Mouse (Mus musculus) erythroblast, adult 5-6 weeks (primary cell): ENCODE data around the gene Hoxd9. TPM values are rescaled to one million over a fixed set of nuclear protein-coding genes. Genes with fewer than 3 reads are reported as not detected.

Source experiments
- ATAC-seq: replicated peaks from 2 replicates; pipeline ENCODE4 v1.8.0; 2016; ENCODE audit warnings: moderate number of reproducible peaks, mild to moderate bottlenecking, moderate TSS enrichment, inconsistent platforms; ENCODE audit not compliant: poor library complexity, low FRiP score, severe bottlenecking
- total RNA-seq, 2 experiments: library from RNA; stranded (forward) in 1 of 2; stranded (reverse) in 1 of 2; fragments of 150-400 nt in 1 of 2; fragments of 200-764, 138-1000 nt in 1 of 2; gene quantifications; 2 replicates each; pipeline versions ENCODE4 v1.2.3 to v1.2.4; 2015 to 2017; ENCODE audit warnings: low replicate concordance in 2 of 2

The Hoxd9 gene
- total RNA-seq, 2 experiments from 2014 or later, result not detected

DNA sequence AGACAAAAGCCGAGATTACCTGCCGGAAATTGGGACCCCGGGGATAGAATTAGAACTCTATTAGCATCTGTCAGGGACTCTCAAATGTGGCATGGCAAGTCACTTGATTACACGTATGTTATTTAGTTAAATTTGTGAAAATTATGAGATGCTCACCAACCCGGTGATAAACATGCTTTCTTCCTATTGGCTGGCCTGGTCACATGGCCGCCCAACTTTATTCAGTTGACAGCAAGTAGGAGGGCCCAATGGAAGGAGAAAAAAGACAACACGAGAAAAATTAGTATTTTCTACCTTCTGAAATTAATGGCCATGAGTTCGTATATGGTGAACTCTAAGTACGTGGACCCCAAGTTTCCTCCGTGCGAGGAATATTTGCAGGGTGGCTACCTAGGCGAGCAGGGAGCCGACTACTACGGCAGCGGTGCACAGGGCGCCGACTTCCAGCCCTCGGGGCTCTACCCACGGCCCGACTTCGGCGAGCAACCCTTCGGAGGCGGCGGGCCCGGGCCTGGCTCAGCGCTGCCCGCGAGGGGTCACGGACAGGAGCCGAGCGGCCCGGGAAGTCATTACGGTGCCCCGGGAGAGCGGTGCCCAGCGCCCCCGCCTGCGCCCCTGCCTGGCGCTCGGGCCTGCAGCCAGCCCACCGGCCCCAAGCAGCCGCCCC lies 29.6 kb downstream of the Hoxd9 start:
- ATAC-seq, result no peak

DNA sequence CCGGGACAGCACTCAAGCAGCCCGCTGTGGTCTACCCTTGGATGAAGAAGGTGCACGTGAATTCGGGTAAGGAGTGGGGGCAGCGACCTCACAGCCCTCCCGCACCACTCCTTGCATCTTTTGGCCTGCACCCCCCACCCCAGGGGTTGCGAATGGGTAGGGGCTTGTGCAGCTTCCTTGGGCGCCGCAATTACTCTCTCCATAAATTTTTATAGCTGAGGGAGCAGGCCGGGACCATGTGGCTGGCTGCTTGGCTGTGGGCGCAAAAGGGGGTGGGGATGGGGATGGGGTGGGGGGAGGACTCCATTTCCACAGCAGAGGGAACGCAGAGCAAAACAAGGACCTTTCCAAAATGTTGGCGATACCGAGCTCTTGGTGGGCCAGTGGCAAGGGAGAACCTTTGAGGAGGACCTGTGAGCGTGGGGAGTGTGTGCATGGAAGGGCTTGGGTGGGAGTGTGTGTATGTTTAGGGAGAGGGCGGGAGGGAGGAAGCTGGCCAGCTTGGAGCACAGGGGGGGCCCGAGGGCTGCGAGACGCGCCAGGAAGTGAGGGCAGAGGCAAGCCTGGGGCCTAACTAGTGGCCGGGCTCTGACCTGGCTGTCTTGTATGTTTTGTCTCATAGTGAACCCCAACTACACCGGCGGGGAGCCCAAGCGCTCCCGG lies 30.2 kb downstream of the Hoxd9 start:
- no peak for ATAC-seq

DNA sequence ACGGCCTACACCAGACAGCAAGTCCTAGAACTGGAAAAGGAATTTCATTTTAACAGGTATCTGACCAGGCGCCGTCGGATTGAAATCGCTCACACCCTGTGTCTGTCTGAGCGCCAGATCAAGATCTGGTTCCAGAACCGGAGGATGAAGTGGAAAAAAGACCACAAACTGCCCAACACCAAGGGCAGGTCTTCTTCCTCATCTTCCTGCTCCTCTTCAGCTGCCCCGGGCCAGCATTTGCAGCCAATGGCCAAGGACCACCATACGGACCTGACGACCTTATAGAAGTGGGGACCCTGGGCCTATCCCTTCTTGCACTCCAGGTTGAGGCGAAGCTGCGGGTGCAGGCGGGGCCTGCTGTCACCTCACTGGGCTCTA lies 30.8 kb downstream of the Hoxd9 start:
- no peak for ATAC-seq

DNA sequence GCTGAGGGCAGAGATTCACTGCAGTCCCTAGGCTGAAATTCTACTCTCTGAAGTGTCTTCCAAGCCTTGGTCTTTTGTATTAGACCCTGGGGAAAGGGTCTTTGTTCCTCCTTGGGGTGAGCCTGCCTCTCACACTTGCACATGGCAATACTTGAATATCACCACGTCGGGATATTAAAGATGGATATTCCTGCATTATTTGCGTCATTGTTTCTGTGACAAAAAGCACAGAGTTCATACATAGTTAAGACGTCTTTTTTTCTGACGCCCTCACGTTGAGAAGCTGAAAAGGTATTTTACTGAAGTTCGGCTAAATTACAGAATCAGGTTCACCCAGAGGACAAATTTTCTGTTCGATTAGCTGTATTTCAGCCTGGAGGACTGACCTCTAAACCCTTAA lies 32.8 kb downstream of the Hoxd9 start:
- no peak for ATAC-seq

DNA sequence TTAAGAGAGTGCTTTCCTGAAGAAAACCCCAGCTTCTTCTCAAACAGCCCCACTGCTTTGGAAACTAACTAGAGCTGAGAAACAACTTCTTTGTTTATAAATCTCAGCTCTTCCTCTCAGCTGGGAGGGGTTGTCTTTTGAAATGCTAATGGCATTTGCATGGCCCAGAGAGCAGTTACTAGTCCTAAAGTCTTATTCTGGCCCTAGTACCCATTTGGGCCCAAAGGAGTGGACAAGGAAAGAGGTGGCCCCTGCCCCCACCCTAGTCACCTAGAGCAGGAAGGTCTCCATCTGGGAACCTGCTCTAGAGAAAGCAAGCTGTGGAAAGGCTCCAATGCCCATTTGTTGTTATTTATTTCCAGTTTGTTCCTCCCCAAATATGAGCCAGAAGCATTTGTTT lies 33.5 kb downstream of the Hoxd9 start:
- no peak for ATAC-seq

DNA sequence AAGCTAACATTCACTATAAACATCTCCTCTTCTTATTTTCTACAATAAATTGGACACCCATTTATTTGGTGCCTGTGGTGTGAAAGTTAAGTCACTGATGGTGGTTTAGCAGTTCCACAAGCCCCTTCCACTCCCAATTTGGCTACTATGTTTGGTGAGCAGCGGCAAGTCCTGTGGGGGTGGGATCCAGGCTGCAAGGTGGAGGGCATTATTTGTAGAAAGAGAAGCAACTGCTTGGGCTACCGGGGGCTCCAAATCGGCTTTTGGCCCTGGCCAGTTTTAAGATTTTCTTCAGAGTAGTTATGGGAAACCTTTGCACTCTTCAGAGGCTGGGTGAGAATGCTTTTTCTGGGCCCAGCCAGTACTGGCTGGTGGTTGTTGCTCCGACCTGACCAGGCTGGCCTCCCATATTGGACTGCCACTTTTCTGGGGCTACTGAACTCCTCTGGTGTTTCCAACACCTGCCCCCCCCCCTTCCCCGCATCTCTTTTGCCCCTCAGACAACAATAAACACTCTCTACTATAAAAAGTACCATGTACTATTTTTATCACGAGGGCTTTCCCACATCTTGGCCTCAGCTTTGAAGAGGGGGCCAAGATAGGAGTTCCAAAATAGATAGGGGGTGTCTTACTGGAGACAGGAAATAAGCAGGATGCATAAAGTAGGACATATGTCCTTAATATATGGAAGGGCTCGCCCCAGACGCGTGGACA lies 34.4 kb downstream of the Hoxd9 start:
- ATAC-seq, result no peak

DNA sequence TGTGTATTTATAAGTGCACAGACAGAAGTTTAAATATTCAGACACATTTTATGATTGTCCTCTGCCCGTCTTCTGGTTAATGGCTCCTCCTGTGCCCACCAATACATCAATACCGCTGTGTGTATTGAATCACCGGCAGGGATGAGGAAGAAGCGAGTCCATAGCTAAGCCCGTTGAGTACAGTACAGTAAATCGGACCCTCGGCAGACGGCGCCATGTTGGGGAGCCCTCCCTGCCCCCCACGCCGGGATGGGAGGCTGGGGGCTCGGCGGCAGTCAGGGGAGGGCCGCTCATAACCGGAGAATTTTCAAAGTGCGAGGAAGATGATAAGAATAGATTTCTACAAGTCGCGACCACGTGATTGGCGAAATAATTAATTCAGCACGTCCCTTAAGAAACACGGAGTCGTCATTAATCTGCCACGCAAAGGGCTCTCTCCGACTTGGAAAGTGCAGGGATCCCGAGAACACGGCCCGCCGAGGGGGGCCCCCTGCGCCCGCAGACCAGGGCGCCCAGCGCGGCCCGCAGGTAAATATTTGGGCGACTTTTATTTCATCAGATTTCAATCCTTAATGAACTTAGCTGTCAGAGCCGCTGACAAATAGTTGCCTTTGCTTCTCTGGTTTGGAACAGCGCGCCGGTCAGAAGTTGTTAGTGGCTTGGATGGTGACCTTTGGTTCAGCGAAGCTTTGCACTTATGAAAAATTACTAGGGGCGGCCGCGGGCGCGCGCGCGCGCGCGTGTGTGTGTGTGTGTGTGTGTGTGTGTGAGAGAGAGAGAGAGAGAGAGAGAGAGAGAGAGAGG lies 35.2 kb downstream of the Hoxd9 start:
- no peak for ATAC-seq

DNA sequence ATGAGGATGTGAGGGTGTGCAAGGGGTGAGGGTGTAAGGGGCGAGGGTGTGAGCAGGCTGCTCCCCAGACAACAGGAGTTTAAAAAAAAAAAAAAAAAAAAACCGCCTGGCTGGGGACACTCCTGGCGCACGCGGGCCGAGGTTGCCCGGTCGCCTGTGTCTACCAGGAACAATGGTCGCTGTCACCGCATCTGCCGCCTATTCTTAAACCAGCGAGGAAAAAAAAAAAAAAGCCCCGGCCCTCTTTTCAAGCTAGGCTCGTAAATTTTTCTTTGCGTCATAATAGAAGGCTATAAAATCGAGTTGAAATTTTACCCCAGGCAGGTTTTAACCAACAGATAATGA lies 35.8 kb downstream of the Hoxd9 start:
- ATAC-seq, result no peak

DNA sequence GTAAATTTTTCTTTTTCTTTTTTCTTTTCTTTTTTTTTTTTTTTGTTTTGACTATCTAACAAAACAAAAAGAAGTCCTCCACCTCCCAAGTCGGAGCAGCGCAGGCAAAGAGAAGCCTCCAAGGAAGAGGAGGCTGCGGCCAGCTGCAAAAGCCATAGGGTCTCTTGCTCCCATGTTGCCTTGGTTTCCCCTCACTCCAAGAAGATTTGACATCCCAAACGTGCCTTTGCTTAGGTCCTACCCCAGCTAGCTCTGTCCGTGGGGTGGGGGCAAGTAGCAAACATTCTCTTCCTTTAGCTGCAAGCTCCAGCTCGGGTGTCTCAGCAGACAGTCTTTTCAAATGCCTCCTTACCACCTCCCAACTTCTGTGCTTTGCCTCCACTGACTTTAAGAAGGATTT lies 36.2 kb downstream of the Hoxd9 start:
- ATAC-seq, result no peak

DNA sequence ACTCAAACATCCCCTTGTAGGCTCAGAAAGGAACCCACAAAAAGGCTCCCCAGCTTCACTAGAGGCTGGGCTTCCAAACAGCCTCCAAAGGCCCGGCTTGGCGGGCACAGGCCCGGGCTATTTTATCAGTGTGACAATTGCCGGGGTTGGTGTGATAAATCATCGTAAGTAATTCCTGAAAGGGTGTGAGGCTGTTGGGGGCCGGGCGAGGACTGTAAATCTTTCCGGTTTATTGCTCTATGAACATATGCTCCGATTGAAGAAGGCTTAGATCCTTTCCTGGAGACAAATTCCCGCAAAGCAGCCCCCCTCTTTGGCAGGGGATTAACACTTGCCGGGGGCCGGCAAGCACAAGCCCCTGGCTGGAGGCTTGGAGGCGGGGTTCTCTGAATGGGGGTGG lies 36.9 kb downstream of the Hoxd9 start:
- ATAC-seq, result no peak

DNA sequence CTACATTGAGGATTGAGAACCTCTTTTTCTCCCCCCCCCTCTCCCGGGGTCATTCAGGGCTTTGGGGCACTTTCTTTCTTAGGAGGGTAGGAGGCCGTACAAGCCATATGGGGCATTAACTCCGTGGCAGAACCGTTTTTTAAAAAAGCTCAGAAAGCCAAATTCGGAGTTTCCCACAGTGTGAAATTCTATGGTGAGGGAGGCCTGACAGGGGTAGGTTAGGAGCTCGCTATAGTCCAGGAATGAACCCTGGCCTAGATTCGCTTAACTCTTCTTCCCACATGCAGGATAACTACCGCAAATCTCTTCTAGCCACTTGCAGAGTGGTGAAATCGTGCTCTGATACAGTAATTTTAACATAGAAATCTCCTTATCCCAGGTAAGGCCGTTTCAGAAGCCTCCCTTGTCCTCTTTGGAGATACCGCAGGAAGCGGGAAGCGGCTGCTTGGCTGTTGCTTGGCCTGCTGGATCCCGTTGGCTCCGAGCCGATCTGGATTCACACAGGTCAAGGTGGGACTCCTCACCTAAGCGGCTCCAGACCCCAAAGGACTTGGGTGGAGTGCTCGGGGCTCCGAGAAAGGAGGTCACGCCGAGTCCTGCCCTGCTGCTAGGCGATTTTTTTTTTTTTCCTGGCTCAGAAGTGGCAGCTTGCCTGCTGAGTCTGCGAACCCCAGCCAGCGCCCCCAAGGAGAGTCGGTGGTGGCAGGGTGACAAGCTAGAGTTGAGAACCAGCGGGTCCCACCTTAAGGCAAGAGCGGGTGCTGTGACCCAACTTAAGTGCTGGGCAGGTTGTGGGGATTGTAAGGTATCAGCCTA lies 37.7 kb downstream of the Hoxd9 start:
- no peak for ATAC-seq

DNA sequence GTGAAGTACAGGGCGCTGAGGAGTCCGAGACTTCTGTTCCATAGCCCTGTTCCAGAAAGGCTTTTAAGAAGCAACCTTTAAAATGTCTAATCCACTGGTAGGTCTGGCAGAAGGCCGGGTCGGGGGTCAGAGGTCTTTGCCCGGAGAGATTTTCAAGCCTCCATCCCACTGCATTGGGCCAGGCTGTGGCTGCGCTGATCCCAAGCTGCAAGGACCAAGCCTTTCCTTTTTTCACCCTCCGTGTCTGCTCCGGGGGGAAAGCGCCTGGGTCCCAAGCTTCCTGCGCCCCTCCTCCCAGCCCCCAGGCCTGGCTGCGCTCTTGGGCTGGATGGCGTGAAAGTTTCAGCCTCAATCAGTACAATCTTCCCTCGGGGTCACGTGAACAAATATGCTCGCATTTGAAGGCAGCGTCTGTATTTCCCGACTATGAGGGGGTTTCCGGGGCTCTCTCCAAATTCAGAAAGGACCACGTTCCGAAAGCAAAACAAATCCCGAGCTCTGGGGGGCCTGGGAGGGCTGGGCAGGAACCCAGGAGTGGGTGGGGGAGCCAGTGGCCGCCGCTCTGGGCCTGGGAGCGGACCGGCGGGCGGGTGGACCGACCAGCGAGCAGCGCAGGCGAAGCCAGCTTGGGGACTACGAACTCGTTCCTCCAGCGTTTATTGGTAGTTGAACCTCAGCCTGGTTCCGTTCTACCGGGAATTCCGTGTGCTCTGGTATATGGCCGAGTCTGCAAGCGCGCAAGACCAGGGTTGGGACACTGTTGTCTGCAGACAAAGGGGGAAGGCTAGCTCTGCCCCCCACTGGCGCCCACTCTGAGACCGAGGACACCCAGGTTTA lies 38.5 kb downstream of the Hoxd9 start:
- no peak for ATAC-seq

DNA sequence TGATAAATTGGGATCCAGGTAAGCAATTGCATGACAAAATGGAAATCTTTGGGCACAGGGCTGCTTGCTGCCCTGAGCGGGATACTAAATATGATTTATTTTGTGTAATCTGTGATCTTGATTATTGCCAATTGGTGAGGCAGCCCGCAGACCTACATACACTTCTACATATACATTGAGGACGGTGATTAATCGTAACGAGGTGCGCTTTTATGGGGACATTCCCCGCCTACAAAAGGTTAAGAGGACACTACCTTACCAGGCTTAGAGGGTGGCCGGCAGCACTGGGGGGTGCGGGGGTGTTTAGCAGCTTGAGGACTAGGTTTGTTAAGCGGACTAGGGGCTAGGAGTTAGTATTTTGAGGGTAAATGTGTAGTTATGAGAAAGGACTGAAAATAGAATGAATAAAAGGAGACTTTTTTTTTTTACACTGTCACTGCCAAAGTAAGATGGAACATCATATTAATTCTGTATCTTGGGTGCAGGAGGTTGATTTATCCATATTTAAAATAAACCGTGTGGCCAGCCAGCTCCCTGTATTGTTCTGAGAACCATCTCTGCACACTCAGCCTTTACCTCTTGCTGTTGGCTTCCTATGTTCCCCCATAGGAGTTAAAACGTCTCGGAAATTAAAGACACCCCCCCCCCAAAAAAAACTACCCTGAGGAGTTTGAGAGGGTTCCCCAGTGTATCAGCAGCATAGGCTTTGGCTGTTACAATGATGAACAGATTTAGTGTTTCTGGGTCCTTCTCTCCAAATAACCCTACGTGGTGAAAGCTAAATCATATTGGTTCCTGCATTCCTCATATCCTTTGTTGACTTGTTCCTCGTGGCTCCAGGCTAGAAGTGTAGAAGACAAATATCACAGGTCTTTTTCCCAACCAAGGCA lies 39.4 kb downstream of the Hoxd9 start:
- ATAC-seq, result no peak

DNA sequence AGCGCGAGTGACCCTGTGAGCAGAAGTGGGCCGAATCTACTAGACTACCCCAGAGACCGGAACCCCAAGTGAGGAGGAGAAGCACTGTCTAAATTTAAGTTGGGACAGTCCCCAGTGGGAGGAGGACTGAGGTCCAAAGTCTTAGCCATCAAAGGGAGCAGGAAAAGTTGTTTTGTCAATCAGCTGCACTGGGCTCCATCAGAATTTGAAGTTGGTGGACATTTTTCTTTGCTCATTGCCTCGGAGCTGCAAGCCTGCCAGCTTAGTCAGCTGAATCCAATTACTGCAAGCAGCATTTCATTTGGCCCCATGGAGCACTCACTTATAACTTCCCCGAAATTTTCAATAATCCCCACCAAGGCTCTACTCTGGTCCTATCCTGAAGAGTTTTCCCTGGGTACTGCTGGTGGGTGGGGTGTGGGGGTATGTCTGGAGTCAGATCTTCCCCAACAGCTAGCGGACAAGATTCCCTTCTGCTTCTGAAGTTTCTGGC lies 40.1 kb downstream of the Hoxd9 start:
- ATAC-seq, result no peak

DNA sequence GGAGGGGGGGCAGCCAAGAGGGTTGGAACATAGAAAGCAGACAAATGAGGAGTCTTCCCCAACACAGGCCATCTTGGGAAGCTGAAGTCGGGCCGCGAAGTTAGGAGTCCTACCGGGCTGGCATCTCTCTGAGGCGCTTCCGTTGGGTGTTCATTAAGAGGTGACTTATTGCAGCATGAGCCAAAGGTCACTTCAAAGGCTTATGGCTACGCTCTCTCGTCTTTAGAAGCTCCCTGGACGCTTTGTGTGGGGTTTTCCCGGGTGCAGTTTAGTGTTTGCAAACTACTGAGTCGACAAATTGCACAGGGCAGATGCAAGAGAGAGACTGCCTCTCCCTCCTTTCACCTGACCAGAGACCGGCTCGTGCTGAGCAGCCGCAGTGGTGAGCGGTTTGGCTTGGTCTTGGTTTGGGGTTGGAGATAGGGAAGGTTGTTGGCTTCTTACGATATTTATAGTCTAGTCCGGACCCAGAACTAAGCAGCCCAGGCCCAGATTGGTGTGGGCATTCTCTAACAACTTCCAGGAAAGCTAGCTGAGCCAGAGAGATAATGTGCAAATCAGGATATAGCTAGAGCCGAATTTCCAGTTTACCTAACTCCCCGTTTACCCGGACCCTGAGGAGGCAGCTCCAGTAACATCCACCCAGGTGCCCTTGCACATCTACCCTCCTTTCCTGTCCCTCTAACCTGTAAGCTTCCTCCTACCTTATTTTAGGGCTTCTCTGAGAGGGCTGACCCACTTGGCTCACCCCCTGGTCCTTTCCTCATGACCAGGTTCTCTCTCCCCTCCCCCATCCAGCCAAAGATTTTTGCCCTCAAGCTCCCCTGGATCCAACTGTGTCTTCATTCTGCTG lies 41.3 kb downstream of the Hoxd9 start:
- ATAC-seq, result no peak

DNA sequence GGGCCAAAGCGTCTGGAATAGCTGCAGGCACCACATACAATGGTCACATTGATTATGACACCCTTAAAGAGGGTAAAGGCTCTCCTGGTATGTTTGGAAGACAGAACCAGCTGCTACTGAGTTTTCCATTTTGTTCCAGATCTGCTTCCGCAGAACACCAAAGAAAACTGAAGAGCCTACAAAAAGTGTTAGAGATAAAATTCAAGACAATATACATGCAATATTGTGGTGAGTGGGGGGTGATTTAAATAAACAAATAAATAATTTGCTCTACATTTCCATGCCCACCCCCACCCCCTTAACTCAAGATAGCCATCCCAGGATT lies 41.9 kb downstream of the Hoxd9 start:
- no peak for ATAC-seq

DNA sequence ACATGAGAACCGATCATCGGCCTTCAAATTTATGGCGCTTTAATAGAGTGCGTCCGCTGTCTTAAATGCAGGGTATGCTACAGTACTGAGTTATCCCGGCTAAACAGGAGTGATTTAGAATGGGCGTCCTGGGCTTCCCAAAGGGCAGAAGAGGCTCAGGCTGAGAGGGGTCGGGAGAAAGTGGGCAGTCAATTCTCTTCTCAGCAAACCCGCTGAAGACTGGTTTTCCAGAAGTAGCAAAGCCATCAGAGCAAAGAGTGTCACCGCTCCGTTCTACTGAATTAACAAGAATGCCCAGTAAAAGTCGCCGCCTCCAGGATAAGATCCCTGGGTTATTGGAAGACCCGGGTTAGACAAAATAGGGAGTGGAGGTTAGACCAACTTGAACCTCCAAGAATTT lies 42.3 kb downstream of the Hoxd9 start:
- ATAC-seq, result no peak
